Mouse (Mus musculus) small intestine, adult 2 months (tissue): Measurements from ENCODE around the gene Gm21915. TPM values are rescaled to one million over a fixed set of nuclear protein-coding genes. Genes with fewer than 3 reads are reported as not detected.

Source experiments
- H3K27ac ChIP-seq: fragments of 200-500 bp; 2 replicates; pipeline ENCODE4 v1.5.1; 2012; ENCODE audit warnings: low read depth, low read length, control low read depth, inconsistent platforms; ENCODE audit not compliant: insufficient read depth
- H3K27me3 ChIP-seq: fragments of 200-500 bp; 2 replicates; pipeline ENCODE4 v1.6.1; 2012; ENCODE audit warnings: mild to moderate bottlenecking, moderate library complexity, low read length, inconsistent platforms; ENCODE audit not compliant: control insufficient read depth, insufficient read depth
- H3K36me3 ChIP-seq: fragments of 200-500 bp; 2 replicates; pipeline ENCODE4 v1.6.1; 2012; ENCODE audit warnings: mild to moderate bottlenecking, low read length, control low read depth, inconsistent platforms; ENCODE audit not compliant: control insufficient read depth, insufficient read depth
- H3K4me1 ChIP-seq: fragments of 200-500 bp; 2 replicates; pipeline ENCODE4 v1.6.1; 2012; ENCODE audit warnings: low read length, inconsistent platforms, mixed read lengths; ENCODE audit not compliant: control insufficient read depth, insufficient read depth, insufficient read length
- H3K4me3 ChIP-seq: fragments of 200-500 bp; 2 replicates; pipeline ENCODE4 v1.5.1; 2012; ENCODE audit warnings: low read depth, mild to moderate bottlenecking, control low read depth, inconsistent platforms, low read length, moderate library complexity
- CTCF ChIP-seq: fragments of 200-500 bp; IDR thresholded peaks from 2 replicates; pipeline ENCODE4 v1.5.1; 2012; ENCODE audit warnings: low read depth, mild to moderate bottlenecking, control low read depth, inconsistent platforms, low read length, moderate library complexity, mixed read lengths; ENCODE audit not compliant: insufficient replicate concordance, insufficient read length; ENCODE audit errors: extremely low read depth
- POLR2A ChIP-seq: fragments of 200-500 bp; IDR thresholded peaks from 2 replicates; pipeline ENCODE4 v1.6.1; 2012; ENCODE audit warnings: low read depth, mild to moderate bottlenecking, control low read depth, inconsistent platforms, low read length, moderate library complexity
- WGBS: fragments of 180-500 bp; shearing (Covaris S2); methylation state at CpG from one replicate; pipeline ENCODE4 v1.1.7; 2018; 5-methylcytosine and 5-hydroxymethylcytosine counted together
- polyA plus RNA-seq: library from polyadenylated mRNA; depleted of rRNA; stranded (reverse); fragments of >200 nt; gene quantifications from 2 replicates; pipeline ENCODE4 v1.2.3, GENCODE M21; 2012

Gene Gm21915
- polyA plus RNA-seq, 1 experiment = not detected

GRCm38 (mm10) chr9:40690511-40690910, 20.1 kb downstream of the Gm21915 start:
- 74% methylated on average over 7 of the region's 7 CpGs for WGBS
- Histone ChIP-seq H3K4me3 (no peak overlapping the region), H3K27me3 (peaks cover 10% of the 10 kb centered on the region), H3K4me1 (no peaks in the 10 kb centered on the region), H3K27ac (no peak overlapping the region), H3K36me3 (no peaks in the 10 kb centered on the region)
- TF ChIP-seq CTCF = no peak

DNA sequence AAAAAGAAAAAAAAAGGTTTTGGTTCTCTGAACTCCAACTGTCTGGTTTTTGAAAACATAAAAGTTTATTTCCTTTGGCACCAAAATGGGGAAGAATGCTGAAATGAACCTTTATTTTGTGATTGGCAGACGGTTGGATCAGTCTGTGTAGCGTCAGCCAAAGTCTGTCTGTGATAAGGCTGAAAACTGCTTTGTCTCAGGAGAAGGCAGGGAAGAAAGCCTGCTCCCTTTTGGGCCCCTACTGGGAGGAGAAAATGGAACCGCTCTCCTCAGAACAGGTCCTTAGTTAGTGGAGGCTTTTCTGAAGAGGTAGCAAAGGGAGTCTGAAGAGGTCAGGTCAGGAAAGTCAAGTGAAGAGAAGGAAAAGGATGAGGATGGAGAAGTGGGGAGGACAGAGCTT, 22.6 kb downstream of the Gm21915 start:
- TF ChIP-seq POLR2A = no peak
- no peak for TF ChIP-seq CTCF
- WGBS = 27% methylated on average over 3 of the region's 3 CpGs

GRCm38 (mm10) chr9:40693768-40694167, 23.4 kb downstream of the Gm21915 start:
- H3K36me3 ChIP-seq = no peaks in the 10 kb centered on the region
- H3K27ac ChIP-seq = no peak overlapping the region
- 57% methylated on average over 5 of the region's 5 CpGs for WGBS
- no peaks in the 10 kb centered on the region for H3K4me1 ChIP-seq
- H3K27me3 ChIP-seq = no peaks in the 10 kb centered on the region
- TF ChIP-seq POLR2A = no peak
- H3K4me3 ChIP-seq = no peak overlapping the region

More for the DNA sequence above, 22.6 kb downstream of the Gm21915 start:
- no peak overlapping the region for H3K27ac ChIP-seq
- no peak overlapping the region for H3K4me3 ChIP-seq
- no peaks in the 10 kb centered on the region for H3K27me3 ChIP-seq
- H3K36me3 ChIP-seq = no peaks in the 10 kb centered on the region
- H3K4me1 ChIP-seq = no peaks in the 10 kb centered on the region

GRCm38 (mm10) chr9:40694284-40694683, 23.9 kb downstream of the Gm21915 start:
- WGBS = 82% methylated on average over 12 of the region's 12 CpGs

GRCm38 (mm10) chr9:40696086-40696485, 25.7 kb downstream of the Gm21915 start:
- H3K4me1 ChIP-seq = no peaks in the 10 kb centered on the region
- WGBS = 76% methylated on average over 4 of the region's 4 CpGs
- no peak overlapping the region for H3K4me3 ChIP-seq
- TF ChIP-seq POLR2A = no peak
- TF ChIP-seq CTCF = no peak
- no peaks in the 10 kb centered on the region for H3K36me3 ChIP-seq
- H3K27ac ChIP-seq = no peak overlapping the region
- no peaks in the 10 kb centered on the region for H3K27me3 ChIP-seq

More at GRCm38 (mm10) chr9:40694284-40694683, 23.9 kb downstream of the Gm21915 start:
- H3K4me3 ChIP-seq = no peak overlapping the region
- H3K27ac ChIP-seq = no peak overlapping the region
- H3K36me3 ChIP-seq = no peaks in the 10 kb centered on the region
- TF ChIP-seq POLR2A (no peak), CTCF (no peak)
- no peaks in the 10 kb centered on the region for H3K27me3 ChIP-seq
- H3K4me1 ChIP-seq = no peaks in the 10 kb centered on the region

- Histone ChIP-seq H3K36me3 (no peaks in the 10 kb centered on the region), H3K4me1 (no peaks in the 10 kb centered on the region), H3K4me3 (no peak overlapping the region), H3K27ac (no peak overlapping the region), H3K27me3 (no peaks in the 10 kb centered on the region)
- TF ChIP-seq POLR2A (no peak), CTCF (no peak)
- 59% methylated on average over 3 of the region's 3 CpGs for WGBS
Measured at GRCm38 (mm10) chr9:40699194-40699593, 28.8 kb downstream of the Gm21915 start.

- Histone ChIP-seq H3K27me3 (no peaks in the 10 kb centered on the region), H3K36me3 (no peaks in the 10 kb centered on the region), H3K4me1 (no peaks in the 10 kb centered on the region), H3K4me3 (no peak overlapping the region), H3K27ac (no peak overlapping the region)
- WGBS = 70% methylated on average over 5 of the region's 5 CpGs
- TF ChIP-seq POLR2A = no peak
- no peak for TF ChIP-seq CTCF
Measured at GRCm38 (mm10) chr9:40700253-40700652, 29.8 kb downstream of the Gm21915 start.
